11 mouse cellular contexts compared by ENCODE assay signal in genomic region chr12:27849537-27849936, GRCm38 (mm10).
A peak's percentile ranks its signal among the peaks of the same experiment; 100 is the strongest.
DNase-seq lines count a peak whose midpoint lies in the region; ATAC-seq and TF ChIP-seq lines count a peak whose summit lies in the region.
"Had no signal": no experiment of that assay in that cellular context is flagged by ENCODE, and none has a peak within 500 bp of the region (broad histone marks: within the 10 kb centered on the region; RNA-seq: fewer than 3 reads in every experiment).

No protein-coding gene starts in this region.

- peak; percentile 60 for TF ChIP-seq CTCF in intestine, postnatal 0 days (IDR thresholded peaks at IDR 0.05; ENCODE audit: low read depth)
- TF ChIP-seq CTCF in stomach, postnatal 0 days (IDR thresholded peaks at IDR 0.05; ENCODE audit: low read depth), result peak; percentile 62
- no peak for TF ChIP-seq CTCF in forebrain, postnatal 0 days (IDR thresholded peaks at IDR 0.05; ENCODE audit: low read depth)

- WGBS in intestine, postnatal 0 days, result 82% methylated on average over 3 of the region's 3 CpGs
- WGBS in intestine, embryonic 15.5 days, result 82% methylated on average over 3 of the region's 3 CpGs
- WGBS in stomach, postnatal 0 days, result 77% methylated on average over 3 of the region's 3 CpGs
- WGBS in forebrain, postnatal 0 days, result 90% methylated on average over 3 of the region's 3 CpGs
- WGBS in limb, embryonic 10.5 days, result 88% methylated on average over 3 of the region's 3 CpGs

- H3K36me3 ChIP-seq in intestine, postnatal 0 days (ENCODE audit: control insufficient read depth, insufficient read depth), result no peaks in the 10 kb centered on the region
- no peaks in the 10 kb centered on the region for H3K36me3 ChIP-seq in intestine, embryonic 15.5 days
- no peaks in the 10 kb centered on the region for H3K36me3 ChIP-seq in stomach, postnatal 0 days (ENCODE audit: control insufficient read depth, insufficient read depth, low read length)
- H3K36me3 ChIP-seq in forebrain, postnatal 0 days (ENCODE audit: insufficient read depth), result no peaks in the 10 kb centered on the region
- H3K36me3 ChIP-seq in limb, embryonic 10.5 days, result no peaks in the 10 kb centered on the region
- H3K36me3 ChIP-seq: limb, embryonic 15.5 days had no signal

- no peak for ATAC-seq in intestine, postnatal 0 days
- ATAC-seq in intestine, embryonic 15.5 days, result no peak
- no peak for ATAC-seq in stomach, postnatal 0 days (ENCODE audit: low FRiP score, low TSS enrichment)
- ATAC-seq in forebrain, postnatal 0 days, result no peak

- H3K27me3 ChIP-seq in intestine, postnatal 0 days (replicated peaks; ENCODE audit: control insufficient read depth, insufficient read depth, low read length), result no peaks in the 10 kb centered on the region
- no peaks in the 10 kb centered on the region for H3K27me3 ChIP-seq in intestine, embryonic 15.5 days (replicated peaks)
- H3K27me3 ChIP-seq in stomach, postnatal 0 days (ENCODE audit: control insufficient read depth, insufficient read depth, low read length), result no peaks in the 10 kb centered on the region
- H3K27me3 ChIP-seq in forebrain, postnatal 0 days (ENCODE audit: insufficient read depth, low read length), result no peaks in the 10 kb centered on the region
- H3K27me3 ChIP-seq in limb, embryonic 10.5 days (ENCODE audit: low read depth, poor library complexity, severe bottlenecking), result no peaks in the 10 kb centered on the region
- H3K27me3 ChIP-seq: limb, embryonic 15.5 days had no signal

- H3K27ac ChIP-seq in intestine, postnatal 0 days (ENCODE audit: low read depth, low read length), result no peak overlapping the region
- H3K27ac ChIP-seq in intestine, embryonic 15.5 days, result no peak overlapping the region
- no peak overlapping the region for H3K27ac ChIP-seq in stomach, postnatal 0 days (replicated peaks)
- H3K27ac ChIP-seq in forebrain, postnatal 0 days (ENCODE audit: low read depth, low read length), result no peak overlapping the region
- no peak overlapping the region for H3K27ac ChIP-seq in limb, embryonic 10.5 days
- H3K27ac ChIP-seq: limb, embryonic 15.5 days had no signal

- no peaks in the 10 kb centered on the region for H3K4me1 ChIP-seq in intestine, postnatal 0 days (replicated peaks; ENCODE audit: control insufficient read depth, insufficient read depth, low read length)
- H3K4me1 ChIP-seq in intestine, embryonic 15.5 days (replicated peaks), result no peaks in the 10 kb centered on the region
- H3K4me1 ChIP-seq in stomach, postnatal 0 days (replicated peaks; ENCODE audit: control insufficient read depth, insufficient read depth), result no peaks in the 10 kb centered on the region
- no peaks in the 10 kb centered on the region for H3K4me1 ChIP-seq in forebrain, postnatal 0 days (ENCODE audit: insufficient read depth)
- H3K4me1 ChIP-seq in limb, embryonic 10.5 days, result 0 out of 2 replicates have a peak, but pooled peaks cover 13% of the 10 kb centered on the region
- H3K4me1 ChIP-seq: limb, embryonic 15.5 days had no signal

- no peak overlapping the region for H3K4me3 ChIP-seq in intestine, postnatal 0 days (ENCODE audit: low read depth, low read length)
- H3K4me3 ChIP-seq in intestine, embryonic 15.5 days (replicated peaks), result no peak overlapping the region
- no peak overlapping the region for H3K4me3 ChIP-seq in stomach, postnatal 0 days (ENCODE audit: low read depth, low read length)
- no peak overlapping the region for H3K4me3 ChIP-seq in forebrain, postnatal 0 days (ENCODE audit: low read depth, low read length)
- H3K4me3 ChIP-seq in limb, embryonic 10.5 days, result no peak overlapping the region
- H3K4me3 ChIP-seq: limb, embryonic 15.5 days had no signal

- DNase-seq in thymus, postnatal 4 days, result peak; percentile 12
- DNase-seq in thymus, postnatal 0 days (ENCODE audit: low spot score), result no peak
- DNase-seq in adrenal gland, postnatal 14 days, result peak; percentile 48
- DNase-seq in stomach, postnatal 0 days (ENCODE audit: low spot score), result peak; percentile 40
- DNase-seq in forebrain, postnatal 0 days, result no peak
- DNase-seq in limb, embryonic 10.5 days (ENCODE audit: low spot score), result no peak
- DNase-seq: gastrocnemius, postnatal 25 days; right cerebral cortex, postnatal 25 days had no signal

- H3K4me2 ChIP-seq in intestine, postnatal 0 days (replicated peaks; ENCODE audit: low read depth), result no peak overlapping the region
- H3K4me2 ChIP-seq in intestine, embryonic 15.5 days (replicated peaks), result no peak overlapping the region
- H3K4me2 ChIP-seq in stomach, postnatal 0 days (replicated peaks; ENCODE audit: low read depth), result no peak overlapping the region
- no peak overlapping the region for H3K4me2 ChIP-seq in forebrain, postnatal 0 days (ENCODE audit: low read depth)
- H3K4me2 ChIP-seq: limb, embryonic 15.5 days had no signal

- H3K9me3 ChIP-seq in intestine, postnatal 0 days (ENCODE audit: control insufficient read depth), result no peaks in the 10 kb centered on the region
- no peaks in the 10 kb centered on the region for H3K9me3 ChIP-seq in intestine, embryonic 15.5 days
- H3K9me3 ChIP-seq in stomach, postnatal 0 days (ENCODE audit: control insufficient read depth, low read length), result no peaks in the 10 kb centered on the region
- H3K9me3 ChIP-seq in forebrain, postnatal 0 days (ENCODE audit: low read length), result no peaks in the 10 kb centered on the region
- no peaks in the 10 kb centered on the region for H3K9me3 ChIP-seq in limb, embryonic 10.5 days (replicated peaks)
- H3K9me3 ChIP-seq: limb, embryonic 15.5 days had no signal

- no peak overlapping the region for H3K9ac ChIP-seq in intestine, postnatal 0 days (ENCODE audit: low read depth, low read length)
- H3K9ac ChIP-seq in intestine, embryonic 15.5 days, result no peak overlapping the region
- no peak overlapping the region for H3K9ac ChIP-seq in stomach, postnatal 0 days (ENCODE audit: low read length)
- no peak overlapping the region for H3K9ac ChIP-seq in forebrain, postnatal 0 days
- H3K9ac ChIP-seq: limb, embryonic 15.5 days had no signal

- no peak for TF ChIP-seq EP300 in stomach, postnatal 0 days (optimal IDR thresholded peaks at IDR 0.05)

Comparison
In these comparisons a context has a peak if more than half of its experiments do, and no peak if none do; other contexts are left out.
1. DNase-seq: peak in thymus, postnatal 4 days (single experiment), adrenal gland, postnatal 14 days (single experiment) and stomach, postnatal 0 days (single experiment); none in thymus, postnatal 0 days (single experiment), forebrain, postnatal 0 days (single experiment) and limb, embryonic 10.5 days (single experiment).